ENCODE assay signal across 19 mouse cellular contexts in the genomic region with DNA sequence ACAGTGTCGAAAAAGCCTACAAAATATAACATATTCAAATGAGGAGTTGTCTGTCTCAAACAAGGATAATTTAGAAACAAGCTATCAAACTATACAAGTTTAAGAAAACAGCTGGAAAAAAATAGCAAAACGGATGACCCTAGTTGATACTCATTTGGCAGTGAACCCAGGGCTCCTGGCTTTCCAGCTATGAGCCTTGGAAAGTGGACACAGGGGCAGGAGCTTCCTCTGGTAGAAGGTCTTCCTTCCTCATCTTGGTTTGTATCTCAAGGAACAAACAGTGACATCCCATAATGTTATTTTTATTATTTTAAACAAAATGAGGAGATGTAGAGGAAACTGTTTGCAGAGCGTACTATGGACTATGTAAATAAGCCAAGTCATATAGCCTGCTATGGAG.
"Had no signal": no experiment of that assay in that cellular context is flagged by ENCODE, and none has a peak within 500 bp of the region (broad histone marks: within the 10 kb centered on the region; RNA-seq: fewer than 3 reads in every experiment).

No protein-coding gene starts in this region.

- H3K27me3 ChIP-seq: heart, embryonic 12.5 days; hindbrain, embryonic 12.5 days; intestine, embryonic 15.5 days; kidney, embryonic 15.5 days; limb, embryonic 12.5 days; liver, embryonic 13.5 days; liver, embryonic 15.5 days had no signal

- H3K27ac ChIP-seq: heart, embryonic 10.5 days; hindbrain, embryonic 10.5 days; hindbrain, embryonic 12.5 days; hindbrain, embryonic 14.5 days; intestine, embryonic 15.5 days; kidney, embryonic 15.5 days; kidney, postnatal 0 days; layer of hippocampus, adult 2 months; left cerebral cortex, adult 2 months; limb, embryonic 10.5 days; limb, embryonic 12.5 days; liver, embryonic 13.5 days; liver, embryonic 15.5 days had no signal

- H3K36me3 ChIP-seq: intestine, embryonic 15.5 days; liver, embryonic 13.5 days had no signal

- H3K4me3 ChIP-seq: heart, embryonic 10.5 days; heart, embryonic 12.5 days; hindbrain, embryonic 10.5 days; hindbrain, embryonic 12.5 days; intestine, embryonic 15.5 days; kidney, embryonic 15.5 days; layer of hippocampus, adult 2 months; left cerebral cortex, adult 2 months; limb, embryonic 10.5 days; limb, embryonic 12.5 days; liver, embryonic 13.5 days; liver, embryonic 15.5 days had no signal

- DNase-seq: gastrocnemius, postnatal 25 days; heart, postnatal 4 days; kidney, adult 18-20 months; liver; liver, embryonic 13.5 days; liver, postnatal 0 days had no signal
